Mouse (Mus musculus) fibroblast of lung, adult 2 months (primary cell): ENCODE measurements around the gene Cyb5r3.

Experiments
- DNase-seq: peaks from one replicate; pipeline ENCODE4 v3.0.0-alpha.2; 2011; ENCODE audit warnings: low read depth

The Cyb5r3 gene

DNA sequence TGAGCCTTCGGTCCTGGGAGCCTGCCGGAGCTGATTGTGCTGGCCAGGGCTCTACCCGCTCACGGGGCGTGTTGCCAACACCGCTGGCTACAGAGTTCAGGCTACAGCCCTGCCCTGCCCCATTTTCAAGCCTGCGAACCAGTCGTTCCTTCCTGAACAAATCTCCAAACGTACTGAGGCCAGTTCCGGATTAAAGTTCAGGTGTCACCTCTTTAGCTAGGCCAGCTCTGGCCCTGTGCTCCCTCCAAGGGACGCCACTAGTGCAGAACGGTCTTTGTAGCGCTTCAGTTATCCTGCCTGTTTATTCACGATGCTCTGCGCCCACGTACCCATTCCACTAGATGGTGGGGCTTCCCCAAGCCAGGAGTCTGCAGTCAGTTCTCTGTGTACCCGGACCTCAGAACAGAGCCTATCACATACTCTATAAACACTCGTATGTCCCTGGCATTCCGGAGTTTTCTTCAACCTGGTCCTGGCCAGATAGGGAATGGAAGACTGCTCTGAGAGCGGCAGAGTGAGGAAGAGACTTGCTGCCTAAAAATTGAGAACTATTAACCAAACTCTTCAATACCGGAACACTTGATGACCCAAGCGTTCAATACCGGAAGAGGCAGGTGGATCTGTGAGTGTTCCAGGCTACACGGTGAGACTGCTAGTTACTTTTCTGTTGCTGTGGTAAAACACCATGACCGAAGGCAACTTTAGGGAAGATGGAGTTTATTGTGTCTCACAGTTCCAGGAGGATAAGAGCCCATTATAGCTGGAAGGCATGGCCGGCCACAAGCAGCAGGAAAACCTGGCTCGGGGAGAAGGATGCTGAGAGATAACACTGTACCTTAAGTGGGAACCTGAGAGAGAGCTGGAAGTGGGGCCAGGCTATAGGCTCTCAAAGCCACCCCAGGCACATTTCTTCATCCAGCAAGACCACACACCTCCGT, at the start of gene Cyb5r3:
Gene Cyb5r3 (minus strand): TSS at position 101 of the 938 bp plus-strand sequence.
- DNase-seq, result no peak

DNA sequence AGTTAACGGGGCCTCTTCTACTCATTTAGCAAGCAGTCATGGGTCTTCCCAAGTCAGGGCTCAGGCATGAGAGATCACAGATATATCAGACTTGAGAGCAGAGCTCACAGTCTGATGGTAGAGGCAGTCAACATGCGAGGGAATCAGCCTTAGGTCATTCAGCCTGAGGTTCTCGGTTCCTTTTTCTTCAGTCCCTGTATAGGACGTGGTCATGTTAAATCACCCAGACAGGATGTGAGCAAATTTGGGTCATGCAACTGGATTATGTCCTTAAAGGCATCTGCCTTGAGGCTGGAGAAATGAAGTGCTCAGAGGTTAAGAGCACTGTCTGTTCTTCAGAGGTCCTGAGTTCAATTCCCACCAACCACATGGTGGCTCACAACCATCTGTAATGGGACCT, 49.3 kb upstream of the Cyb5r3 start:
- no peak for DNase-seq

DNA sequence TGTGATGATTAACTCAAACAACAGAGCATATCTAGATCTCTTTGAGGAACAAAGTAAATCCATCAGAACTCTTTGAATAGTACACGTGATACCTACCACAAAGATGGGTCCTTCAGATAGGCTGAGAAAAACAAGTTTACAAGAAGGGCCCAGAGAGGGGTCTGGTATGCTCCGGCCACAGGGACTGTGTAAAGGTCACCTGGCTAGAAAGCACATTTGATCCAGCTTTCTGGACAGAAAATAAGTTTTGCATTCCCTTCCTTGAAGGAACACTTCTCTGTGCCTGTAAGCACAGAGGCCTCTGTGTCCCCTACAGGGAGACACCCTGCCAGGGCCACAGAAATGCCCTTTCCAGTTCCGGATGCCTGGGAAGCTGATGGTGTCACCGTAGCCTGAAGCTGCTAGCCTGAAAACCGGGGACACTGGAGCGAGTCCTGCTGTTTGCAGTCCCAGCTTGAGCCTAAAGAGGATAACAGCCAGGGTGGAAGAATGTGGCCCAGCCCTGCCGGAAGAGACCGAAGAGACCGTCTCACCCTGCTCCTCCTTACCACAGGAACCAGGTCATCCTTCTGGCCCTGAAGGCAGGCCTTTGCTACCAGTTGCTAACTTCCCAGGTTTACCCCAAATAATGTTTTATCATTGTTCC, 48.1 kb upstream of the Cyb5r3 start:
- no peak for DNase-seq

DNA sequence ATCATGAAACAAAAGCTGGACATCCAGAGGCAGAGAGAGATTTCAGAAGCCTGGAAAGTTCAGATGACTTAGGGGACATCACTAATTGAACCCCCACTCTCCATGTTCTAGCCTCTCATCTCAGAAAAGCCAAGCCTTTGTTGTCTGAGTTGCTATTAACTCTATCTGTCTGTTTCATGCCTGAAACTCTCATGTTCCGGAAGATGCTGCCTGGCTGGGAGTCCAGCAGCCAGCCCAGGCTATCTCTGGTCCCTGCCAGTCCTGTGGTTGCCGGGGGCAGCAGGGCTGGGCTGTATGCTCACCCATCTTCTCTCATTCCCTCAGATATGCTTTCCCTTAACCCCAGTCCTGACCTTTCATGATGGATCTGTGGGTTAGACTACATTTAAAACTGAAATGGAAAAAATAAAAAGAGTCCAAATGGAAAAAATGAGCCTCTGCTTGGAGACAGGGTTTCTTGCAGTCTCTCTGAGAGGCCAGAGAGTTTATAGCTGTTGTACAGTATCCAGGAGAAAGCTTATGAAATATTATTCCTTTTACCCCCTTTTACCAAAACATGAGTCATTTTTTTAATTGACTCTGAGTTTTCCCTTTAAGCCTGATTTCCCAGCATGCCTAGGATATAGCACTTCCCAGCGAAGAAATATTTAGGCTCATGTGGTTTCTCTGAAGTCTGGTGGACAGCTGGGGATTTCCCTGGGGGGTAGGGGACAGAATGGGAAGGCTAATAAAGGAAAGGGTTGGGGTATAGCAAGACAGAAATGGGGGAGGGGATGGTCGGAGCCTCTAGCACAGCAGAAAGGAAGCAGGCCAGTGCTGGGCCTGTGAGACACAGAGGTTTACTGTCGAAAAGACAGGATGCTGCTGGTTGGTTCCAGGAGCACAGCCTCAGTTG, 43.2 kb upstream of the Cyb5r3 start:
- peak; percentile 90 for DNase-seq

DNA sequence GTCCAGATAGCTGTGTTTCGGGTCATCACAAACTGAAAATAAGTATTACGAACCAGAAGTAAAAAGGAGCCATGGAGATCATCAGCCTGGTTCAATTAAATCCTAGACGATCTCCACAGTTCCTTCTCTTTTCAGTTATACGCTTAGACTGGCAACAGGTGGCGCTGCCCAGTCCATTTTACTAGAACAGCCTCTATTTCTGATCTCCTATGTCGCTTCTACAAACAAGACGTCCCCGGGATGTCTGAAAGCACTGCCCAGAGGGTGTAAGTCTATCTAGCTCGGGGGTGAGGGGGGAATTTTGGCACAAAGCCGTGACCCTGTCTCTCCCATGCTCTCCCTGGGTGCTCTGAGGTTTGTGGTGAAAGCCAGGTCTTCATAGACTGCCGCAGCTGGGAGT, 37.8 kb upstream of the Cyb5r3 start:
- peak; percentile 55 for DNase-seq

DNA sequence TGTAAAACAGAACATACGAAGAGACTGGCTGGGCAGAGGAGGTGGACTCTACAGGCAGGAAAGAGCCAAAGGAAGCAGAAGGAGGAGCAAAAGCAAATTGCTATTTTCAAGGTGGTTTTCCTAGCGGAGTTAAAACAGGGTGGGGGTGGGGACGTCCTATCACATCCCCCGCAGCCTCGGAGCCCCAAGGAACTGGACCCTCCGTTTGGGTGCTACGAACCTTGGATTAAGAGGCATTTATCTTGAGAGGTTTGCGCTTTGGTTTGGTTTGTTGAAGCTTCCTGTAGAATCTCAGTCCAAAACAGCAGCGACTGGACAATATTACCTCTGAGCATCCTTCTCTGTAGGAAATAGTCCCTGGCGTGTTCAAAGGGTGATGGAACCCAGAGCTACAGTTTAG, 37.3 kb upstream of the Cyb5r3 start:
- no peak for DNase-seq

DNA sequence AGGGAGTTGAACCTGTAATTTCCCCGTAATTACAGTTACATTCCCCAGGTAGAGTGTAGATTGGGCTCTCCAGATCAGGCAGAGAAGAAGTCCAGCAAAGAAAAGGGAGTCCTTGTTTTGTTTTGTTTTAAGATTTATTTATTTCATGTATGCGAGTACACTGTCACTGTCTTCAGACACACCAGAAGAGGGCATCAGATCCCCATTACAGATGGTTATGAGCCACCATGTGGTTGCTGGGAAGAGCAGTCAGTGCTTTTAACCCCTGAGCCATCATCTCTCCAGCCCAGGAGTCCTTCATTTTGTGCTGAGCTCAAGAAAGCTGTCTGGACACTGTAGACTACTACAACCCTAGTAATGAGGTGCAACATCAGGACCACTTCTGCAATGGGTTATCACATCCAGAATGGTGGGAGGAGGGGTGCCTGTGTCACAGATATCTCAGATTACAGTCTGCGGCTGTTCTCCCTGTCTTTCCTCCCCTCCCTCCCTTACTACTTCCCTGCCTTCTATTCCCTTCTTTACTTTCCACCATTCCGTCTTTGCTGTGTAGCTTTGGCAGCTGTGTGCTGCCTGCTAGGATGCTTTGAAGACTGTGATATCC, 36.8 kb upstream of the Cyb5r3 start:
- no peak for DNase-seq

DNA sequence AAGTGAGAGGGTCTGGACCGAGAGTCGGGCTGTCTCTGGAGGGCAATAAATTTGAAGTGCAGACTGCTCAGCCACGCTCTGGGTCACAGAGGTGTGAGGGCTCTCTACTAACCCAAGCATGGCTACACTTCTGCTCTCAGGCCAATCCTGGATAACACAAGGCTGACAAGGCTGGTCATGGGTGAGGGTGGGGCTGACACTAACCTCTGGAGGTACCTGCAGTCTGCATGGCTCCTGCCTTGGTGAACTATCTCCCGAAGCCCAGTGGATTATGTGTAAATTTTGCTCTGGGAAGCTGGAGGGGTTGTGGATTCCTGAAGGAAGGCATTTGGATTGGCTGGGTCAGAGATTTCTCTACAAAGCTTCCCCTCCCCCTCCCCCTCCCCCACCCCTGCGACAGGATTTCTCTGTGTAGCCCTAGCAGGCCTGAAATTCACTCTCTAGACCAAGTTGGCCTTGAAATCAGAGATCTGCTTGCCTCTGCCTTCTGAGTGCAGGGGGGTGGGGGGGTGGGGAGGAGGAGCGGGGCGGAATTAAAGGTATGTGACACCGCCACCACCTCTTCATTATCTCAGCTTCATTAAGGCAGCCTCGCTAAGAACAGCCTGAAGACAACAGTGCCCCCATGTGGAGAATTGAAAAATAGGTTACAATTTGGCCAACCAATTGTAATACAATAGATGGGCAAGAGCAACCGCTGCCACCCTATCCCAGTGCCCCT, 32.5 kb upstream of the Cyb5r3 start:
- DNase-seq, result no peak

DNA sequence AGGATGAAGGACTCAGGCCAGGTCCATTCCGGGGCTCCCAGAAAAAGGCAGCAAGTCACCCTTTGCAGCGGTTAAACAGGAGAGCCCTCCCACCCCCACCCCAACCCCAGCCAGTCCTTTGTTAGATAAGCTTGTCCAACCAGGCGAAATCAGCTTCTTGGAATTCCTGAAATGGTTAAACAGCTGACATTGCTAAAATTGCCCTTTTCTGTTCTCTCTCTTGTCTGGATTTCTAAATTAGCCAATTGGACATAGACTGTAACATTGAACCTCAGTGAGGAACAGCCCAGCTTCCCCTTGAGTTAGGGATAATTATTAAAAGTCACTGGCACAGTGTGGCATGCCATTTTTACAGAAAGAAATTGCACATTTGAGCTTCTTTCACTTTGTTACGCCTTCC, 30.0 kb upstream of the Cyb5r3 start:
- DNase-seq, result no peak

DNA sequence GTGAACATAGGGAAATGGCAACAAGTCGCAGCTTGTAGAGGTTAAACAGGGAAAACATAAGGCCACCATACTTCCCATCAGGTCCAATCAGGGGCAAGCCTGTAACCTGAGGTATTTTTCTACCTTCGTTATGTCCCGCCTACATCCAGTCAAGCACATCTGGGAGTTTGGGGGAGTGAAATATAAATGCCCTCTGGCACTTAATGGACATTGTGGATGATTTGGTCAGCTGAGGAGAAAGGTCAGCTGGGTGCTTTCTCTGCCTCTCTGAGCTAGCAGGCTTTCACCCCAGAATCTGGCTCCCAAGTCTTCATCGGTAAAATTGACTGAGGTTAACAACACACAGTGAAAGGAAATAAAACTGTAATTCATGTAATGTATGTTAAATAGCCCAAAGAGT, 21.0 kb upstream of the Cyb5r3 start:
- DNase-seq, result no peak

DNA sequence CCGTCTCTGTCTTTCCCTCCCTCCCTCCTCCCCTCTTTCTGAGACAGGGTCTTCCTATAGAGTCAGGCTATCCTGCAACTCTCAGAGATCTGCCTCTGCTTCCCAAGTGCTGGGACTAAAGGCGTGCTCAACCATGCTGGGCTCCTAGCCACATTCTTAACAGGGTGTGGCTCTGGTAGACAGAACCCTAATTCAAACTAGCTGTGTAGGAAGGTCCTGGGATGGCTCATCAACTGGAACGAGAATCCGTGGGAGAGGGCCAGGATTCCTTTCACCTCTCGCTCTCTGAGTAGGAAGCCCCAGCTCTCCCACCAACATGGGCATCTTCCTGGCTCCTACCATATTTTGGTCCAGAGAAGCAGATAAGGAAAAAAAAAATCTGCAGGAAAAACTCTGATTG, 10.0 kb upstream of the Cyb5r3 start:
- peak; percentile 61 for DNase-seq

DNA sequence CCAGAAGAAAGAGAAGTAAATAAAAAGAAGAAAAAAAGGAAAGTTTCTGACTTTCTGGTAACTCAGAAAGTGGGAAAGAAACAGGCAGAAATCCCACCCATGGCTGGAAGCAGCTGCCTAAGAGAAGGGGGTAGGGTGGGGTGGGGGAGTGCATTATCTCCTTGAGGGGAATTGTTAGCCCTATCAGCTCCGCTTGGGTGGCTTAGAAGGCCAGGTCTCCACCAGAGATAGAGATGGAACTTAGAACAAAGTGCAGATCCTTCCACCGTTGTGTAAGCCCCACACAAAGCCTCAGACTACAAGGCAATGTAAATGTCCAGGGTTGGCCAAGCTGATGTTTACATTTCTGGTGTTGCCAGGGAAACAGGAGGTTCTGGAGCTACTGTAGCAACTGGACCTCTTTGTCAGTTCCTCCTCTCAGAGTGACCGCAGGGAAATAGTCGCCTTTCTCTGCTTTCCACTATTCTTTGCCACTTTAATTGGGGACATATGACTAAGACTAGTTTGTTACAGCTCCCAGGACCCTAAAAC, 9.5 kb upstream of the Cyb5r3 start:
- DNase-seq, result peak; percentile 43

DNA sequence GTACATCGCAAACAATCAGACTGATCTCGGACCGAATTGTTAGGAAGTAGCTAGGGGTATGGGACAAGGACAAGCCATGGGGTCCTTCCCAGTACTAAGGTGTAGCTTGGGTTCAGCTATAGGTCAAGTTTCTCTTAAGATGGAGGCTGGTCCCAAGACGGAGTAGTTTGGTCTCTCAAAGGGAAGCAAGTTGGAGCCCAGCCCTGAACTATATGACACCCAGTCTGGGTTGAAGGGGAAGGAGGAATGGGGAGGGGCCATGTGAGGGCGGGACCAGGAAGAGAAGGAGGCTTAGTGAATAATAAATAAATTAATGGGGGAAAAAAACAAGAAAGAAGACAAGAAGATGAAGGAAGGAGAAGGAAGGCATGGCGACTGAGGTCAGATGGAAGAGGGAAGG, 7.6 kb upstream of the Cyb5r3 start:
- DNase-seq, result no peak

DNA sequence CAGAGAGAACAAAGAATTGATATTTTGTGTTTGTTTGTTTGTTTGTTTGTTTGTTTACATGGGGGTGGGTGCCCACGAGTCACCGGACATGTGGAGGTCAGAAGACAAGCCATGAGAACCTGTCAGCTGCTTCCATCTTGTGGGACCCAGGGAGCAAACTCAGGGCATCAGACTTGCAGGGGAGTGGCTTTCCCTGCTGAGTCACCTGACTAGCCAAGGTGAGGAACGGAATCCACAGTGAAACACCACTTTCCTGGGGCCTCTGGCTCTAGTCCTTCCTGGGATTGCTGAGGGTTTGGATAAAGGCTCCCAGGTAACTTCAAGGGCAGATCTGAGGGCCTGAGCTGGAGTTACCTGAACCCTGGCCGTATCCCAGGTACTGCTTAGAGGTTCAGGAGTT, 4.3 kb upstream of the Cyb5r3 start:
- no peak for DNase-seq

DNA sequence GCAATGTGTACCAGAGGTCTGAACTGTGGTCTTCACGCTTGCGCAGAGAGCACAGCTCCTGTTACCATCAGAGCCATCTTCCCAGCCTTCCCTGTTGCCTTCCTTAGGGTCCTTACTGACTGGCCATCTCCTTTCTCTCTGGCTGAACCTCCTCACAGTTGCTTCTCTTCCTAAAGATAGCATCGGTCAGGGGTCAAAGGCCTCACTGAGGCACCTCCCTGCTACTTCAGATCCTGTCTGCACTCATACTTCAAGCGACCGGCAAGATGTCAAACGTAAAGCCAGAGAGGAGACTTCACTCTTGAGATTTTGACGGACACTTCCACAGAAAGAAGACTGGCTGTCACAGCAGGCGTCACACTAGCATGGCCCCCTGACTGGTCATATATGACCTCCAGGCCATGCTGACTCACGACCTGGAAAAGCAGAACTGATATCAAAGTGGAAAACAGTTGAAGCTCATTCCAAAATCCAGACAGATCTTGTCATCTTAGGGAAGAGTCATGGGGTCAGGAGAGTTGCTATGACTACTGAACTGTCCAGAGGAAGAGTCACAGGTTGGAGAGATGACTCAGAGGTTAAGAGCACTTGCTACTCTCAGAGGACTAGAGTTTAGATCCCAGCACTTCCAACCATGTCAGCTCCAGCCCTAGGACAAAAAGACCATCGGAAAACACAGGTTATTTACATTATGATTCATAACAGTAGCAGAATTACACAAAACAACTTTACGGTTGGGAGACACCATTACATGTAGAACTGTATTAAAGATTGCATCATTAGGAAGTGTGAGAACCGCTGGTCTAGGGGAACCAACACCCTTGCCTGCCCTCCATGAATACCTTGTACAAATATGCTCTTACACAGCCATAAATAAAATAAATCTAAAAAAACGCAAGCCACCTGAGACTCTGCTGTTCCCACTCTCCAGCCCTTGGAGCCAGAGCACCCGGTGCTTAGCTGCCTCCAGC, 1.8 kb upstream of the Cyb5r3 start:
- DNase-seq, result no peak

DNA sequence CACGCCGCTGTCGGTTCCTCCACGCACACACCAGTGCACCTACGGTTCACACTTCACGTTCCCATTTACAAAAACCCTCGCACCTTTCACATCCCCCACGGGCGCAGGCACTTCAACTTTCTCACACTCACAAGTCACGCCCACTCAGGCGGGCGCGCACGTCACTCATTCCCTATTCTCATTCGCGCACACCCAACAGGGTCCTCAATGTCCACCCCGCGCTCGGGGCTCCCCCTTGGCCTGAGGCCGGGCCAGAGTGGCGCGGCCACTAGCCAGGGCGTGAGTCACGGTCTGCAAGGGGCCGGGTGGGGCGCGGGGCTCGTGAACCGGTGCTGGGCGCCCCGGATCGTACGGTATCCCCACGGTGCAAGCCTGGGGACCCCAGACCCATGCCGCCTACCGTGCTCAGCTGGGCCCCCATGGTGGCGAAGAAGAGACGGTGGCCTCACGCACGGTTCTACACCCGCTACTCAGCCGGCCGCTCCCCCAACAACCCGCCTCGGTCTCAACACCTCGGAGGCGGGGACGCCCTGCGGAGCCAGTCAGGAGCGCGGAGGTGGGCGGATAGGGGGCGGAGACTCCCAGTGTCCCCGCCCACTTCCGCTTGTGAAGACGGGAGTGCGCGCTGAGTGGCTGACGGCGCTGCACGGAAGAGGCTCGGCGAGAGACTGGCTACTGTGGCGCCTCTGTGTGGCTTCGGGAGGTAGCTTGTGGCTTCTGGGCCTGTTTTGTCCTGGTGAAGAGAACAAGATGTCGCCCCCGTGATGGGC, 495 bp downstream of the Cyb5r3 start:
- DNase-seq, result peak; percentile 96

DNA sequence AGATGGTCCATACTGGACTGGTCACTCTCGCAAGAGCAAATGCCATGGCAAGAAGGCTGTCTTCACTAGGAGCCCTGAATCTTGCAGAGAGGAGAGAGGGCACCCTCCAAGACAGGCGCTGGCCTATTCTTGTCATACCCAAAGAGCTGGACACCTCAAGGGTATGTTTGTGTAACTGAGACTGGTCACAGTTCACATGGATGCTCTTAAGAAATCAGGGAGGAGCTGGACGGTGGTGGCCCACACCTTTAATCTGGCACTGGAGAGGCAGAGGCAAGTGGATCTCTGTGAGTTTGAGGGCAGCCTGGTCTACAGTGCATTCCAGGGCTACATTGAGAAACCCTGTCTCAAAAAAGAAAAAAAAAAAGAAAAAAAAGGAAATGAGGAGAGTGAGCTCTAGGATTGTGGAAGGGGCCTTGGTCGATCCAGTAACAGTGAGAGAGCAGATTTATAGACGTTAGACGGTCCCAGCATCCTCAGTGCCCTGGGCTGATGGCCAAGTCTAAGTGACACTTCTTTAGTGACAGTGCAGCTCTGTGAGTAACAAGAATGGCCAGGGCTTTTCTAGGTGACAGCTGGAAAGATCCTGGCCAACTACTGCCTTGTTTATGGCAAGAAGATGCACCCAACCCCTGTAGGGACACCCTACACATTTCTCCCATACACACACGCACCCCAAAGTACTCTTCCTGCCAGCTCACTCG, 1.3 kb downstream of the Cyb5r3 start:
- DNase-seq, result no peak
